In the genomic region with DNA sequence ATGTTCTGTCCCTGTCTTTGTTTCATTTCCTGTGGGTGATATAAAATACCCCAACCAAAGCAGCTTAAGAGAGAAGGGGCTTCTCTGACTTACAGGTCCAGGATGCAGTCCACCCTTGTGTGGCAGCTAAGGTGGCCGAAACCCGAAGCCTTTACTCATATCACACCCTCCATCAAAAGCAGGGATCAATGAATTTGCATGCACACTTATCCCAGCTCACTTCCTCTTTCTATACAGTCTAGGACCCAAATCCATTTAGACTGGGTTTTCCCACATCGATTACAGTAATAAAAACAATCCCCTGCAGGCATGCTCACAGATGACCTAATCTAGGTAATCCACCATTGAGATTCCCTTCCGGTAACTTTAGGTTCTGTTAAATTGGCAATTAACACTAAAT, we compare ENCODE assay signal across 36 mouse cellular contexts. TPM values are rescaled to one million over a fixed set of nuclear protein-coding genes. Genes with fewer than 3 reads are reported as not detected.
"Had no signal": no experiment of that assay in that cellular context is flagged by ENCODE, and none has a peak within 500 bp of the region (broad histone marks: within the 10 kb centered on the region; RNA-seq: fewer than 3 reads in every experiment).

No protein-coding gene starts in this region.

- H3K36me3 ChIP-seq: limb, embryonic 10.5 days; limb, embryonic 12.5 days; limb, embryonic 13.5 days; limb, embryonic 15.5 days; liver, embryonic 12.5 days; liver, embryonic 13.5 days; liver, embryonic 15.5 days; lung, embryonic 15.5 days; midbrain, embryonic 10.5 days; midbrain, embryonic 12.5 days; midbrain, embryonic 13.5 days; midbrain, embryonic 15.5 days had no signal

- H3K4me2 ChIP-seq: limb, embryonic 12.5 days; limb, embryonic 13.5 days; limb, embryonic 15.5 days; liver, embryonic 11.5 days; liver, embryonic 12.5 days; liver, embryonic 13.5 days; liver, embryonic 15.5 days; lung, embryonic 14.5 days; lung, embryonic 15.5 days; midbrain, embryonic 11.5 days; midbrain, embryonic 12.5 days; midbrain, embryonic 13.5 days; midbrain, embryonic 15.5 days had no signal

- H3K4me1 ChIP-seq: limb, embryonic 10.5 days; limb, embryonic 12.5 days; limb, embryonic 13.5 days; limb, embryonic 15.5 days; liver, embryonic 12.5 days; liver, embryonic 13.5 days; liver, embryonic 15.5 days; lung, embryonic 15.5 days; midbrain, embryonic 10.5 days; midbrain, embryonic 12.5 days; midbrain, embryonic 13.5 days; midbrain, embryonic 15.5 days had no signal

- DNase-seq: left cerebral cortex, postnatal 4 days; liver; liver, embryonic 13.5 days; liver, postnatal 0 days; lung, adult 18-20 months; lung, adult 2 months; lung, embryonic 14.5 days; lung, postnatal 10 days; lung, postnatal 14 days; lung, postnatal 36 days; lung, postnatal 4 days; midbrain, embryonic 14.5 days had no signal

- H3K27ac ChIP-seq: limb, embryonic 10.5 days; limb, embryonic 12.5 days; limb, embryonic 13.5 days; limb, embryonic 15.5 days; liver, embryonic 12.5 days; liver, embryonic 13.5 days; liver, embryonic 14.5 days; liver, embryonic 15.5 days; lung, embryonic 15.5 days; macrophage; midbrain, embryonic 10.5 days; midbrain, embryonic 12.5 days; midbrain, embryonic 13.5 days; midbrain, embryonic 15.5 days had no signal

- H3K9ac ChIP-seq: limb, embryonic 12.5 days; limb, embryonic 13.5 days; limb, embryonic 15.5 days; liver, embryonic 12.5 days; liver, embryonic 13.5 days; liver, embryonic 14.5 days; liver, embryonic 15.5 days; liver, postnatal 0 days; lung, embryonic 14.5 days; lung, embryonic 15.5 days; midbrain, embryonic 12.5 days; midbrain, embryonic 13.5 days; midbrain, embryonic 15.5 days had no signal

- H3K4me3 ChIP-seq: limb, embryonic 10.5 days; limb, embryonic 12.5 days; limb, embryonic 13.5 days; limb, embryonic 15.5 days; liver, embryonic 12.5 days; liver, embryonic 13.5 days; liver, embryonic 15.5 days; lung, embryonic 15.5 days; megakaryocyte, embryonic 14.5 days; midbrain, embryonic 10.5 days; midbrain, embryonic 12.5 days; midbrain, embryonic 13.5 days; midbrain, embryonic 15.5 days; myocyte had no signal

- H3K27me3 ChIP-seq: limb, embryonic 12.5 days; limb, embryonic 13.5 days; limb, embryonic 15.5 days; liver, embryonic 12.5 days; liver, embryonic 13.5 days; liver, embryonic 15.5 days; lung, embryonic 15.5 days; midbrain, embryonic 12.5 days; midbrain, embryonic 13.5 days; midbrain, embryonic 15.5 days had no signal

- H3K9me3 ChIP-seq: limb, embryonic 10.5 days; limb, embryonic 12.5 days; limb, embryonic 13.5 days; limb, embryonic 15.5 days; liver, embryonic 12.5 days; liver, embryonic 13.5 days; liver, embryonic 15.5 days; lung, embryonic 15.5 days; midbrain, embryonic 10.5 days; midbrain, embryonic 12.5 days; midbrain, embryonic 13.5 days; midbrain, embryonic 15.5 days had no signal

RNA-seq across cellular contexts. Expression of gene Il2ra, which starts 43.9 kb away (rescaled TPM):
- total RNA-seq: left cerebral cortex, postnatal 25 days; left cerebral cortex, postnatal 4 days; megakaryocyte progenitor cell, adult 5-6 weeks; midbrain, postnatal 0 days had no signal
- polyA plus RNA-seq: limb, embryonic 10.5 days; limb, embryonic 11.5 days; limb, embryonic 12.5 days; limb, embryonic 13.5 days; limb, embryonic 14.5 days; limb, embryonic 15.5 days; liver, embryonic 12.5 days; liver, embryonic 13.5 days; liver, embryonic 15.5 days; liver, embryonic 16.5 days; lung, embryonic 14.5 days; midbrain, embryonic 10.5 days; midbrain, embryonic 11.5 days; midbrain, embryonic 14.5 days; midbrain, postnatal 0 days; myocyte; neural tube, embryonic 11.5 days had no signal
